Mouse (Mus musculus): ENCODE measurements around the gene Dennd1c. TPM values are rescaled to one million over a fixed set of nuclear protein-coding genes. Genes with fewer than 3 reads are reported as not detected.

Gene Dennd1c
- polyA plus RNA-seq, 1 experiment from 2014 or later: 4.2 TPM

DNA sequence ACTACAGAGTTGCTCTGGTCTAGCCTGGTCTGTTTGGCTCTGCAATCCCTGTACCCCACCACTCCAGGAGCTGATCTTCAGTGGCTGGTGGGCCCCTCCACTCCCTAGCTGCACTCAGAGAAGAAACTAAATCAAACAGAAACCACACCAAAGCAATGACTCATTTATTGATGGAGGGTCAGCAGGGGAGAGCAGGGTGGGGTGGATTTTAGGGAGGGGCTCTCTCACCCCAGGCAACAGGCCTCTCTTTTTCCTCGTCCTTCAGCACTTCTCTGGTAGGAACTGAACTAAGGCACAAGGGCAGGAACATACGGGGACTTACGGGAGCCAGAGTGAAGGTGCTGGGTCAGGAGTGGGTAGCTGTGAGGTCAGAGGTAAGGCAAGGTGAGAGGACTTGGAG lies 1.6 kb upstream of the Dennd1c start:
- WGBS: 75% methylated on average over 3 of the region's 3 CpGs
- H3K4me2 ChIP-seq (ENCODE audit: low read length): no peak overlapping the region
- no peak overlapping the region for H3K4me3 ChIP-seq (replicated peaks; ENCODE audit: low read length)

DNA sequence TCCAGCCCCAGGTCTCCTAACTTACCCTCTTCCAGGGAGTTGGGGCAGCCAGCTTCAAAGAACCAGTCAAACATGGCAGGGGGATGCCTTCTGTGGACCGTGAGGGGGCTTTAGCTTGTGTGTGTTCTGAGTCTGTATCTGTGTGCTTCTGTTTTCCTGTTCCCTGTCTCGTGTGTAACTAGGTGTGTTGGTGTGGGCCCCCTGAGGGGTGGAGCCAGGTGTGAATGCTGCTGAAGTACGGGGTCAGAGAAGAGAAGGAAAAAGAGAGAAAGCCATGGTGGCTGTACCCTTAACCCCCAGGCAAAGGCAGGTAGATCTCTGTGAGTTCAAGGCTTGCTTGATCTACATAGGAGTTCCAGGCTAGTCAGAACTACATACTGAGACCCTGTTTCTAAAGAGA lies 1.4 kb downstream of the Dennd1c start:
- Histone ChIP-seq H3K9ac (replicated peaks; ENCODE audit: low read depth, low read length) (no peak overlapping the region), H3K4me2 (ENCODE audit: low read length) (no peak overlapping the region), H3K27ac (ENCODE audit: low read length) (no peak overlapping the region), H3K4me1 (replicated peaks; ENCODE audit: control insufficient read depth, insufficient read depth, low read length) (no peaks in the 10 kb centered on the region), H3K36me3 (ENCODE audit: control insufficient read depth, insufficient read depth) (peaks cover 15% of the 10 kb centered on the region), H3K9me3 (ENCODE audit: control insufficient read depth, low read length) (no peaks in the 10 kb centered on the region), H3K27me3 (replicated peaks; ENCODE audit: control insufficient read depth, insufficient read depth, low read length) (no peaks in the 10 kb centered on the region), H3K4me3 (replicated peaks; ENCODE audit: low read length) (no peak overlapping the region)
- ATAC-seq: no peak
- WGBS: 57% methylated on average over 3 of the region's 3 CpGs

More for the DNA sequence above, 1.6 kb upstream of the Dennd1c start:
- Histone ChIP-seq H3K9ac (replicated peaks; ENCODE audit: low read depth, low read length) (no peak overlapping the region), H3K4me1 (replicated peaks; ENCODE audit: control insufficient read depth, insufficient read depth, low read length) (0 out of 2 replicates have a peak, but pooled peaks cover 7% of the 10 kb centered on the region), H3K27ac (ENCODE audit: low read length) (no peak overlapping the region), H3K27me3 (replicated peaks; ENCODE audit: control insufficient read depth, insufficient read depth, low read length) (no peaks in the 10 kb centered on the region), H3K9me3 (ENCODE audit: control insufficient read depth, low read length) (no peaks in the 10 kb centered on the region), H3K36me3 (ENCODE audit: control insufficient read depth, insufficient read depth) (peaks cover 17% of the 10 kb centered on the region)
- ATAC-seq: no peak

DNA sequence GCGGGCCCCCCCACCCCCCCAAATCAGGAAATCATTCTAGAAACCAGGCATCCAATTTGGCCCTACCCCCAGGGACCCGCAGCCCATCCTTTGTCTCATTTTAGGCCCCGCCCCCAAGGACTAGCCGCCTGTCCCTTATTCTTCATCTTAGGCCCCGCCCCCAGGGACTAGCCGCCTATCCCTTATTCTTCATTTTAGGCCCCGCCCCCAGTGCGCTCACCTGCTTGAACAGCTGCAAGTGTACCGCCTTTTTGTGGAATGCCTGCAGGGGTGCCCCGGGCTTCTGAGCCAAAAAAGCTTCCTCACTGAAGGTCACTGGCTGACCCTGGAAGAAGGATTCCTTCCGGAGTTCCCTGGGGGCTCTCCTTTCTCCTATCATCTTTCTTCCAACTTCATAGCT lies 7.6 kb downstream of the Dennd1c start:
- 0 out of 2 replicates have a peak, but pooled peaks cover 3% of the 10 kb centered on the region for H3K4me1 ChIP-seq (replicated peaks; ENCODE audit: control insufficient read depth, insufficient read depth, low read length)
- peak; percentile 46; the same call in 1 of the 2 replicates for ATAC-seq
- peak overlapping the region; percentile 20; the same call in 1 of the 2 replicates for H3K4me2 ChIP-seq (ENCODE audit: low read length)
- H3K27me3 ChIP-seq (replicated peaks; ENCODE audit: control insufficient read depth, insufficient read depth, low read length): no peaks in the 10 kb centered on the region
- H3K4me3 ChIP-seq (replicated peaks; ENCODE audit: low read length): no peak overlapping the region
- H3K9me3 ChIP-seq (ENCODE audit: control insufficient read depth, low read length): no peaks in the 10 kb centered on the region
- WGBS: 10% methylated on average over 10 of the region's 11 CpGs
- H3K36me3 ChIP-seq (ENCODE audit: control insufficient read depth, insufficient read depth): no peaks in the 10 kb centered on the region
- H3K27ac ChIP-seq (ENCODE audit: low read length): no peak overlapping the region
- H3K9ac ChIP-seq (replicated peaks; ENCODE audit: low read depth, low read length): no peak overlapping the region

DNA sequence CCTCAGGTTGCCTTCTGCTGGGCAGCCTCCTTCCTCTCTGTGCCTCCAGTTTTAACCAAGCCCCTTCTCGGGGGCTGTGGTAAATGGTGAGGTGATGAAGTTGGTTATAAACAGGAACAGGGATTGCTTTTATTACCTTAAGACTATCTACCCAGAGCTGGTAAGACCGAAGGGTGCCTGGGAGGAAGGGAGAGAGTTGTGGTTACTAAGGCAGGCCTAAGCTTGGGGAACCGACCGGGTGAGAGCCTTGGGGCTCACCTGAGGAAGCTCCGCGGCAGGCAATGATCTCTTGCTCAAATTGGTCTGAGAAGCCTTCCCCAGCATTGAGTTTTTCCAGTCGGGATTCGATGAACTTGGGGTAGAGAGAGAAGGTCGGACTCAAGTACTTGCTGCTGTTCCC lies 8.0 kb downstream of the Dennd1c start:
- WGBS: 13% methylated on average over 9 of the region's 9 CpGs
- no peaks in the 10 kb centered on the region for H3K9me3 ChIP-seq (ENCODE audit: control insufficient read depth, low read length)
- peak overlapping the region; percentile 20 for H3K4me2 ChIP-seq (ENCODE audit: low read length)
- ATAC-seq: no peak
- H3K9ac ChIP-seq (replicated peaks; ENCODE audit: low read depth, low read length): no peak overlapping the region
- H3K4me3 ChIP-seq (replicated peaks; ENCODE audit: low read length): peak overlapping the region; percentile 10
- H3K4me1 ChIP-seq (replicated peaks; ENCODE audit: control insufficient read depth, insufficient read depth, low read length): 0 out of 2 replicates have a peak, but pooled peaks cover 3% of the 10 kb centered on the region
- H3K36me3 ChIP-seq (ENCODE audit: control insufficient read depth, insufficient read depth): no peaks in the 10 kb centered on the region
- no peak overlapping the region for H3K27ac ChIP-seq (ENCODE audit: low read length)
- H3K27me3 ChIP-seq (replicated peaks; ENCODE audit: control insufficient read depth, insufficient read depth, low read length): no peaks in the 10 kb centered on the region

DNA sequence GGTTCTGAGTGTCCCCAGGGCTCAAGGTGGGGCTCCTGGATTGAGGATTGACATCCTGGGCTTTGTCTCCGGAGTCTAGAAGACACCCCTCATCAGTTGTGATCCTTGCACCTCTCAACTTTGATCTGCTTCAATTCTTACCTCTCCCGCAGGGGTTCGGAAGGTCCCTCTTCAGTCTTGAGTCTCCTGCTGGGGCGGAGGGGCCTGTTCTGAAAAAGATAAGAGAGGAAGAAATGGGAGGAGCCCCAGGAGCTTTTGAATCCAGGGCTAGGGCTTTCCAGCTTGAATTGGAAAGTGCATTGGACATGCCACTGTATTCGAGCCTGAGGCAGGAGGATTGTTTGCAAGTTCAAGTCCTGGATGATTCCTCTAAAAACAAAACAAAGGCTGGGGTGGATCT lies 11.4 kb downstream of the Dennd1c start:
- Histone ChIP-seq H3K4me3 (replicated peaks; ENCODE audit: low read length) (no peak overlapping the region), H3K9ac (replicated peaks; ENCODE audit: low read depth, low read length) (no peak overlapping the region), H3K4me1 (replicated peaks; ENCODE audit: control insufficient read depth, insufficient read depth, low read length) (peaks cover 6% of the 10 kb centered on the region), H3K36me3 (ENCODE audit: control insufficient read depth, insufficient read depth) (no peaks in the 10 kb centered on the region), H3K9me3 (ENCODE audit: control insufficient read depth, low read length) (no peaks in the 10 kb centered on the region), H3K4me2 (ENCODE audit: low read length) (no peak overlapping the region), H3K27ac (ENCODE audit: low read length) (no peak overlapping the region), H3K27me3 (replicated peaks; ENCODE audit: control insufficient read depth, insufficient read depth, low read length) (peaks cover 16% of the 10 kb centered on the region)
- ATAC-seq: no peak
- 59% methylated on average over 5 of the region's 5 CpGs for WGBS

DNA sequence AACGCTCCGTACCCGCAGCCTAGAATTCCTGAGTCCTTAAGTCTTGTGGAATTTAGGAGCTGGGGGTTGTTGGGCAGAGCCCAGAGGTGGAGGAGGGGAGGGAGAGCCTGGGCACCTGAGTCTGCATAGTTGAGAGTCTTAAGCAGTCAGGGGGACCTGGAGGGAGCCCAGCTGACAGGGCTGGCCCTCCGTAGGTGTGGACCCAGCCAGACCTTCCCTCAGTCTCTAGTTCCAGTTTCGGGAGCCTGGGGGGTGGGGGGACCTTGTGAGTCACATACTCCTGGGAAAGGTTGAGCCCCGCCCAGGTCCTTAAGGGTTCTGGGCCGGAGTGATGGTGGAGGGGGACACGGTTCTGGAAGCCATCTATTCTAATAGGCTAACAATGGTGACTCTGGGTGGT lies 15.3 kb downstream of the Dennd1c start:
- Histone ChIP-seq H3K27ac (ENCODE audit: low read length) (no peak overlapping the region), H3K36me3 (ENCODE audit: control insufficient read depth, insufficient read depth) (no peaks in the 10 kb centered on the region), H3K4me1 (replicated peaks; ENCODE audit: control insufficient read depth, insufficient read depth, low read length) (peaks cover 21% of the 10 kb centered on the region), H3K4me2 (ENCODE audit: low read length) (no peak overlapping the region), H3K4me3 (replicated peaks; ENCODE audit: low read length) (no peak overlapping the region), H3K9ac (replicated peaks; ENCODE audit: low read depth, low read length) (no peak overlapping the region), H3K27me3 (replicated peaks; ENCODE audit: control insufficient read depth, insufficient read depth, low read length) (peaks cover 24% of the 10 kb centered on the region), H3K9me3 (ENCODE audit: control insufficient read depth, low read length) (no peaks in the 10 kb centered on the region)
- 9% methylated on average over 8 of the region's 8 CpGs for WGBS
- no peak for ATAC-seq

DNA sequence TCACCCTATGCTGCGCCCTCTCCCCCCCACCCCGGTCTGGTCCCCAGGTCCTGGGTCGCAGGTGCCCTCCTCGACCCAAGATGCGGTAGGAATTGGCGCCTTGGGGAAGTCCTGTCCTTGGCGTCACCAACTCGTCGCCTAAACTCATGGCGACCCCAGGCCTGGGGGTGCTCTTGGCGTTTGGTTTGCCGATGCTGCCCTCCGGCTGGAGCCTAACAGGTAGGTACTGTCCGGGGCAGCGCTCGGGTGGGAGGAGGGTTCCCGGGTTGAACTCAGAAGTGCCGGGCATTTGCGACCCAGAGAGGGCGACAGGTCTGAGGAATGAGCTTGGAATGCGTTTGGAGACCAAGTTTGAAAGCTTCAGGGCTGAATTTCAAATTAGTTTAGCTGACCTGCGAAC lies 15.8 kb downstream of the Dennd1c start:
- H3K27ac ChIP-seq (ENCODE audit: low read length): no peak overlapping the region
- WGBS: under 1% methylated on average over 22 of the region's 22 CpGs

DNA sequence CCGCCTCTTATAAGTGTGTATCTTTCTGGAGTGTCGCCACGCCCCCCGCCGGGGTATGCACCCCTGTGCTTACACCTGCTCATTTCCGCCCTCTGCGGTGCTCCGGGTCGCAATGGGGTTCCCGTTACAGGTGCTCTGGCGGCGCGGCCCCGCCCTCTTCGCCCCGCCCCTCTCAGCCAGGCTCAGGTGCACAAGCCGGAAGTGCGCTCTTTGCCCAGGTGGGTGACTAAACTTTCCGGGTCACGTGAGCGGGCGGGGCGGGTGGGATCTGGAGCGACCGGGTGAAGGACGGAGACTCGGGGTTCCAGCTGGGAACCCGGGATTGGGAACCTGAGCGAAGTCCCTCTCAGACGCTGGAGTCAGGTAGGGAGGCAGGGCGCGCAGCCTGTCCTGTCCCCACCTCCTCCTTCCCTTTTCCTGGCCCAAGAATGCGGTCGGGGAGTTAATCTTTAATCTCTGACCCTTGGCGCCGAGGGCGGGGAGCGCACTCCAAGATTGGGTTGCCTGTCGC lies 16.2 kb downstream of the Dennd1c start:
- Histone ChIP-seq H3K27me3 (replicated peaks; ENCODE audit: control insufficient read depth, insufficient read depth, low read length) (peaks cover 24% of the 10 kb centered on the region), H3K4me1 (replicated peaks; ENCODE audit: control insufficient read depth, insufficient read depth, low read length) (peaks cover 21% of the 10 kb centered on the region), H3K27ac (ENCODE audit: low read length) (no peak overlapping the region), H3K9me3 (ENCODE audit: control insufficient read depth, low read length) (no peaks in the 10 kb centered on the region), H3K36me3 (ENCODE audit: control insufficient read depth, insufficient read depth) (no peaks in the 10 kb centered on the region), H3K9ac (replicated peaks; ENCODE audit: low read depth, low read length) (no peak overlapping the region; the same call in 1 of the 2 replicates), H3K4me2 (ENCODE audit: low read length) (peak overlapping the region; percentile 48), H3K4me3 (replicated peaks; ENCODE audit: low read length) (peak overlapping the region; percentile 34)
- WGBS: under 1% methylated on average over 38 of the region's 39 CpGs
- ATAC-seq: no peak

More for the DNA sequence above, 15.8 kb downstream of the Dennd1c start:
- Histone ChIP-seq H3K36me3 (ENCODE audit: control insufficient read depth, insufficient read depth) (no peaks in the 10 kb centered on the region), H3K9ac (replicated peaks; ENCODE audit: low read depth, low read length) (no peak overlapping the region), H3K27me3 (replicated peaks; ENCODE audit: control insufficient read depth, insufficient read depth, low read length) (peaks cover 24% of the 10 kb centered on the region), H3K4me1 (replicated peaks; ENCODE audit: control insufficient read depth, insufficient read depth, low read length) (peaks cover 21% of the 10 kb centered on the region), H3K4me2 (ENCODE audit: low read length) (peak overlapping the region; percentile 48; the same call in 1 of the 2 replicates), H3K4me3 (replicated peaks; ENCODE audit: low read length) (peak overlapping the region; percentile 34), H3K9me3 (ENCODE audit: control insufficient read depth, low read length) (no peaks in the 10 kb centered on the region)
- ATAC-seq: no peak

DNA sequence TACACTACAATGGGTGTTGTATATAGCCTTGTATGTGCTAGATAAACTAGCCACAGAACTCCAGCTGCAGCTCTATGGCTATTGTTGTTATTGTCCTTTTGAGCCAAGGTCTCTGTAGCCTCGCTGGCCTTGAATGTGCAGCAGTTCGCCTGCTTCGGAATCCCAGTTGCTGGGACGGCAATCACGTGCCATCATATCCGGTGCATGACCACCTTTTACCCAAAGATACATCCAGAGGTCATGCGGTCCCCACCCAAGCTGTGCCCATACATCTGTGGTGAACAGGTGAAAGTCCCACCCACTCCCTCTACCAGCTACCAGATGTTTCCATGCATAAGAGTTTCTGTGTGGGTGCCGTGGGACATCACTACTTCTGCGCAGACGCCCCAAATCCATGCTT lies 17.2 kb downstream of the Dennd1c start:
- no peaks in the 10 kb centered on the region for H3K36me3 ChIP-seq (ENCODE audit: control insufficient read depth, insufficient read depth)
- WGBS: 45% methylated on average over 10 of the region's 10 CpGs
- H3K4me2 ChIP-seq (ENCODE audit: low read length): peak overlapping the region; percentile 72
- no peak for ATAC-seq
- H3K4me3 ChIP-seq (replicated peaks; ENCODE audit: low read length): peak overlapping the region; percentile 86
- H3K27ac ChIP-seq (ENCODE audit: low read length): no peak overlapping the region; the same call in none of the 2 replicates
- H3K27me3 ChIP-seq (replicated peaks; ENCODE audit: control insufficient read depth, insufficient read depth, low read length): peaks cover 24% of the 10 kb centered on the region
- H3K4me1 ChIP-seq (replicated peaks; ENCODE audit: control insufficient read depth, insufficient read depth, low read length): peaks cover 21% of the 10 kb centered on the region
- no peaks in the 10 kb centered on the region for H3K9me3 ChIP-seq (ENCODE audit: control insufficient read depth, low read length)
- no peak overlapping the region; the same call in 1 of the 2 replicates for H3K9ac ChIP-seq (replicated peaks; ENCODE audit: low read depth, low read length)

All from forebrain, embryonic 16.5 days (tissue).